Mouse (Mus musculus): ENCODE measurements around the gene Psme1. TPM values are rescaled to one million over a fixed set of nuclear protein-coding genes. Genes with fewer than 3 reads are reported as not detected.

Gene Psme1
- polyA plus RNA-seq, 1 experiment from 2014 or later, result 221 TPM

DNA sequence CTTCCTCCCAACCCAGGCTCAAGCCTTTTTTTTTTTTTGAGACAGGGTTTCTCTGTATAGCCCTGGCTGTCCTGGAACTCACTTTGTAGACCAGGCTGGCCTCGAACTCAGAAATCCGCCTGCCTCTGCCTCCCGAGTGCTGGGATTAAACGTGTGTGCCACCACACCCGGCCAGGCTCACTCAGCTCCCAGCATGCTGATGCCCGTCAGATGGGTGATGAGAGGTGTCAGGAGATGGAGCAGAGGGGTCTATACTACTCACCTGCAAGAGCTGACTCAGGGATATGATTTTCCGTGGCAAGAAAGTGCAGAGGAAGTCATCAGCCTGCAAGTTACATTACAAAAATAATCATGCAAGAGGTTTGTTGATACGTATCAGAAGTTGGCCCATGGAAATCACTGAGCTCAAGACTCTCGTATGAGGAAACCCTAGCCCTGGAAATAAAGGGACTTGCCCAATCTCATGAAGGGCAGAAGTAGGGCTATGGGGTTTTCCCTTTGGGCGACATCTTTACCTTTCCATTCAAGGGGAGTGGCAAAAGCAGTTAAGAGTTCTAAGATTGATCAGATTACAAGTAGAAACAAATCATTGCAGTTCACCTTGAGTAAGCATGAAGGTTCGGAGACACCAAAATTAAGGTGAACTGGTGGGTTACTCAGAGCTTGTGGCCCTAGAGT, 12.0 kb downstream of the Psme1 start:
- Histone ChIP-seq H3K9me3 (no peaks in the 10 kb centered on the region), H3K4me3 (peak overlapping the region; percentile 80), H3K27ac (replicated peaks) (no peak overlapping the region), H3K36me3 (peaks cover 17% of the 10 kb centered on the region), H3K4me1 (replicated peaks) (peaks cover 43% of the 10 kb centered on the region), H3K9ac (peak overlapping the region; percentile 78), H3K4me2 (peak overlapping the region; percentile 87), H3K27me3 (no peaks in the 10 kb centered on the region)
- ATAC-seq (ENCODE audit: low FRiP score, low read depth), result no peak
- WGBS, result 90% methylated on average over 11 of the region's 11 CpGs

DNA sequence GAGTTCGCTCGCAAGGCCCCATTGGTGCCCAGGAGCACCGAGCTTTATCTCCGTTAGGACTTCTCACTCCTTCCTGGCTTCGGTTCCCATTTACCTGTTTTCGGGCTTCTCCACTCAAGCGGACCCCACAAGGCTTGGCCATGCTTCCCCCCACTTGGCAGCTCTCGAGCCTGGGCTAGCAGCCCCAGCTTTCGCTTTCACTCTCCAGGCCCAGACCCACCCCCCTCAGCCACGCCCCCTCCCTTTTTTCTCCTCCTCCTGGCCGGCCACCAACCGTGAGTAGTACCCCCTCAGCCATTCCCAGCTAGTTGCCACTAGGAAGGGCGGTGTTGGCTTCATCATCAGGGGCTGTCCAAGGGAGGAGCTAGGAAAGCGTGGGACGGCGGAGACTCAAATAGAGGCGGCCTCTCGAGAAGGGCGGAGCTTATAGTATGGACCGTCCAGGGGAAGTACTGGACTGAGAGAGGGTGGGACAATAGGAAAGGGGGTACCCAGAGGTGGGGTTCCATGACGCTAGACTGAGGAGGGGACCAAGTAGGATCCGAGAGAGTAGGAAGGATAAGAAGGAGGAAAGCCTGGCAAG, 12.9 kb downstream of the Psme1 start, which contains the start of gene Psme2:
Gene Psme2, minus strand, starts transcription at position 366 of the 583 bp plus-strand sequence.
- Histone ChIP-seq H3K4me1 (replicated peaks) (peaks cover 37% of the 10 kb centered on the region), H3K9ac (peak within 1 kb of the TSS; percentile 78), H3K36me3 (peaks cover 26% of the 10 kb centered on the region), H3K9me3 (no peaks in the 10 kb centered on the region), H3K27me3 (no peaks in the 10 kb centered on the region), H3K4me3 (peak within 1 kb of the TSS; percentile 80), H3K27ac (replicated peaks) (peak within 1 kb of the TSS; percentile 96), H3K4me2 (peak within 1 kb of the TSS; percentile 87)
- WGBS, result under 1% methylated on average over 21 of the region's 22 CpGs
- peak; percentile 95 for ATAC-seq (ENCODE audit: low FRiP score, low read depth)

DNA sequence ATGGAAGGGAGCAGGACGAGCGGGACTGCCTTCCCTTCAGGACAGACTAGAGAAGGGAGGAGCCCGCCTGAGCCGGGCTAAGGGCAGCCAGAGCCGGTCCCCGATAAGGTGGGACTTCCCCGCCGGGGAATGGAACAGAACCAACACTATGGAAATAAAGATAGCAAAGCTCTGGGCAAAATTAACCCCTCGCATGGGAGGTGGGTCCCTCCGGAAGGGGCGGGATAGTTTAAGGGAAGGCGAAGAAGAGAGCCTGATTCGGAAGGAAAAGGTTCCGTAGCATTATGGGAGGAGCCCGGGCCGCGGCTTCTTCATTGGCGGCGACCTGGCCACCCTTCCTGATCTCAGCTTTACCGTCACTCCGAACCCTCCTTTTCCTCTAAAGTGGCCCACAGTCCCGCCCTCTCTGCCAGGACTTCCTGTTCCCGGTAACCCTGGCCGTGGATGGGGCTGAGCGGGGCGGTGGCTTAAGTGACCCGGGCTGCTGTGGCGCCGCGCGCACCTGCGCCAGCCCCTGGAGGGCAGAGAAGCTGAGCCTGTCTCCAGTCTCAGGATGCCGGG, 13.5 kb downstream of the Psme1 start, which contains the start of gene Rnf31:
Gene Rnf31, plus strand, starts transcription at position 378 of the 561 bp plus-strand sequence.
- Histone ChIP-seq H3K4me3 (peak within 1 kb of the TSS; percentile 80), H3K9ac (peak within 1 kb of the TSS; percentile 78), H3K27me3 (no peaks in the 10 kb centered on the region), H3K9me3 (no peaks in the 10 kb centered on the region), H3K4me1 (replicated peaks) (peaks cover 37% of the 10 kb centered on the region), H3K4me2 (peak within 1 kb of the TSS; percentile 87), H3K27ac (replicated peaks) (peak within 1 kb of the TSS; percentile 96), H3K36me3 (peaks cover 31% of the 10 kb centered on the region)
- ATAC-seq (ENCODE audit: low FRiP score, low read depth), result peak; percentile 90
- WGBS, result under 1% methylated on average over 33 of the region's 33 CpGs

DNA sequence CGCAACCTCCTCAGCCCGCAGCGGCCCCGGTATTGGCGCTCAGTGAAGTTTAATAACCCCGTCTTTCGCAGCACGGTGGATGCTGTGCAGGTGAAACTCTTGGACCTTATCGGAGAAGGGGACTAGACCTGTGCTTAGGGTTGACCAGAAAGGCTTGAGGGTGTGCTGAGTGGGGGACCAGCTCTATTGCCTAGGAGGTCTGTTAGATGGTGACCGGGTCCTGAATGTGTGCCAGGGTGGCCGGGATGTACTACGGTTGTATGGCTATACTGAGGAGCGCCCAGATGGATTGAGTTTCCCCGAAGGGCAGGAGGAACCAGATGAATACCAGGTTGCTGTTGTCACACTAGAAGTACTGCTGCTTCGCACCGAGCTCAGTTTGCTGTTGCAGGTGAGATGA, 14.3 kb downstream of the Psme1 start:
- WGBS, result 8% methylated on average over 16 of the region's 16 CpGs
- Histone ChIP-seq H3K27ac (replicated peaks) (peak overlapping the region; percentile 96), H3K4me2 (peak overlapping the region; percentile 87), H3K9me3 (no peaks in the 10 kb centered on the region), H3K36me3 (peaks cover 37% of the 10 kb centered on the region), H3K27me3 (no peaks in the 10 kb centered on the region), H3K9ac (peak overlapping the region; percentile 78), H3K4me1 (replicated peaks) (peaks cover 37% of the 10 kb centered on the region), H3K4me3 (peak overlapping the region; percentile 80)
- ATAC-seq (ENCODE audit: low FRiP score, low read depth), result no peak

DNA sequence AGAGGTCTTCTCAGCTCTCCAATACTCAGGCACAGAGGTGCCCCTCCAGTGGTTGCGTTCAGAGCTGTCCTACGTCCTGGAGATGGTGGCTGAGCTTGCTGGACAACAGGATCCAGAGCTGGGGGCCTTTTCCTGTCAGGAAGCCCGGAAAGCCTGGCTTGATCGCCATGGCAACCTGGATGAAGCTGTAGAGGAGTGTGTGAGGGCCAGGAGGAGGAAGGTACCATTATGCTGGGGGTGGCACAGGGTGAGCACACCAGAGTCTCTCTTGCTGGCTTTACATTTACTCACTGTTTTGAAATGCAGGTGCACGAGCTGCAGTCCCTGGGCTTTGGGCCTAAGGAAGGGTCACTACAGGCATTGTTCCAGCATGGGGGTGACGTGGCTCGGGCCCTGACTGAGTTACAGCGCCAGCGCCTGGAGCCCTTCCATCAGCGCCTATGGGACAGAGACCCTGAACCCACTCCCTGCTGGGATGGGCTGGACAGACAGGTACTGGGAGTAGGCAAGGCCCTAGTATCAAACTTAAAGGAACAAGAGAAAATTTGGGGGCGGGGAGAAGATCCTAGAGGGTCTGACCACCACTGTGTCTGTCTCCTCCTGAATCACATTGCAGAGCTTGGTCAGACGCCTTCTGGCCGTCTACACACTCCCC, 18.2 kb downstream of the Psme1 start:
- H3K36me3 ChIP-seq, result peaks cover 60% of the 10 kb centered on the region
- H3K9me3 ChIP-seq, result no peaks in the 10 kb centered on the region
- no peaks in the 10 kb centered on the region for H3K27me3 ChIP-seq
- no peak overlapping the region for H3K4me3 ChIP-seq
- ATAC-seq (ENCODE audit: low FRiP score, low read depth), result no peak
- H3K27ac ChIP-seq (replicated peaks), result no peak overlapping the region
- H3K4me2 ChIP-seq, result no peak overlapping the region
- H3K4me1 ChIP-seq (replicated peaks), result peaks cover 23% of the 10 kb centered on the region
- WGBS, result 75% methylated on average over 13 of the region's 13 CpGs
- H3K9ac ChIP-seq, result no peak overlapping the region

DNA sequence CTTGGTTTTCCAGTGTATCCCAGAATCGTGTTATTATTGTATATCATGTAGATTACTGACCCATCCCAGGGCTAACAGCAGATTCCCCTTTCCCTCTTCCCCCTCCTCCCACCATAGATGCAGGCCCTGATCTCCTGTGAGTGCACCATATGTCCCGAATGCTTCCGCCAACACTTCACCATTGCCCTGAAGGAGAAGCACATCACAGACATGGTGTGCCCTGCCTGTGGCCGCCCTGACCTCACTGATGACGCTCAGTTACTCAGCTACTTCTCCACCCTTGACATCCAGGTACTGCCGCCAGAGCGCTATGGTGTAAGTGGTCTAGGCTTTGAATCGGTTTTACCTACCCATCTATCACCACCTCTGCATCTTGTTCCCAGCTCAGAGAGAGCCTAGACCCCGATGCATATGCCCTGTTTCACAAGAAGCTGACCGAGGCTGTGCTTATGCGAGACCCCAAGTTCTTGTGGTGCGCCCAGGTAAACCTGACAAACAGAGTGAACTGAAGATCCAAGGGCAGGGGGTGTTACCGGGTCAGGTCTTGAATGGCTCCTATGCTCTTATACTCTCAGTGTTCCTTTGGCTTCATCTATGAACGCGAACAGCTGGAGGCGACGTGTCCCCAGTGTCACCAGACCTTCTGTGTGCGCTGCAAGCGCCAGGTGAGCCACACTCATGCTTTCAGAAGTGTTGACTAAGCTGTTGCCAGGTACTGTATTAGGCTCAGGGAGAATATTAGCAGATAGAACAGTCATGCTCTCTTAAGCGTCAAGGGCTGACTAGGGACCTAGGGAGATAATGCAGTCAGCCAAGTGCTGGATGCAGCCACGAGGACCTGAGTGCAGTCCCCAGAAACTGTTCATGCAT, 20.8 kb downstream of the Psme1 start:
- Histone ChIP-seq H3K9me3 (no peaks in the 10 kb centered on the region), H3K9ac (no peak overlapping the region), H3K4me3 (no peak overlapping the region), H3K27ac (replicated peaks) (no peak overlapping the region), H3K36me3 (peaks cover 83% of the 10 kb centered on the region), H3K27me3 (no peaks in the 10 kb centered on the region), H3K4me1 (replicated peaks) (peaks cover 9% of the 10 kb centered on the region), H3K4me2 (no peak overlapping the region)
- WGBS, result 93% methylated on average over 21 of the region's 21 CpGs
- ATAC-seq (ENCODE audit: low FRiP score, low read depth), result no peak

DNA sequence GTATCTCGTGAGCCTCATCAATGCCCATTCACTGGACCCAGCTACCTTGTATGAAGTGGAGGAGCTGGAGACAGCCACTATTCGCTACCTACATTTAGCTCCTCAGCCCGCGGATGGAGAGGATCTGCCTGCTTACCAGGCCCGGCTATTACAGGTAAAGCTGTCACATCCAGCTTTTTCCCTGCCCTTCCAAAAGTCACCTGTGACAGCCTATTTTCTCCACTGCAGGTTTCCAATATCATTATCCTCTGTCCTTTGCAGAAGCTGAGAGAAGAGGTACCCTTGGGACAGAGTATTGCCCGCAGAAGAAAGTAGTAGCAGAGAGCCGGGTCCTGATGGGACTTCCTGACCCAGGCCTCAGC, 25.3 kb downstream of the Psme1 start, which contains the start of gene Irf9:
Gene Irf9, plus strand, starts transcription at position 301 of the 362 bp plus-strand sequence.
- ATAC-seq (ENCODE audit: low FRiP score, low read depth), result no peak
- Histone ChIP-seq H3K4me1 (replicated peaks) (peaks cover 11% of the 10 kb centered on the region; the same call in 1 of the 2 replicates), H3K4me2 (peak within 1 kb of the TSS; percentile 46), H3K9me3 (no peaks in the 10 kb centered on the region), H3K9ac (peak within 1 kb of the TSS; percentile 7; the same call in 1 of the 2 replicates), H3K36me3 (peaks cover 74% of the 10 kb centered on the region), H3K4me3 (peak within 1 kb of the TSS; percentile 29), H3K27ac (replicated peaks) (peak within 1 kb of the TSS; percentile 46), H3K27me3 (no peaks in the 10 kb centered on the region)
- 91% methylated on average over 7 of the region's 7 CpGs for WGBS

DNA sequence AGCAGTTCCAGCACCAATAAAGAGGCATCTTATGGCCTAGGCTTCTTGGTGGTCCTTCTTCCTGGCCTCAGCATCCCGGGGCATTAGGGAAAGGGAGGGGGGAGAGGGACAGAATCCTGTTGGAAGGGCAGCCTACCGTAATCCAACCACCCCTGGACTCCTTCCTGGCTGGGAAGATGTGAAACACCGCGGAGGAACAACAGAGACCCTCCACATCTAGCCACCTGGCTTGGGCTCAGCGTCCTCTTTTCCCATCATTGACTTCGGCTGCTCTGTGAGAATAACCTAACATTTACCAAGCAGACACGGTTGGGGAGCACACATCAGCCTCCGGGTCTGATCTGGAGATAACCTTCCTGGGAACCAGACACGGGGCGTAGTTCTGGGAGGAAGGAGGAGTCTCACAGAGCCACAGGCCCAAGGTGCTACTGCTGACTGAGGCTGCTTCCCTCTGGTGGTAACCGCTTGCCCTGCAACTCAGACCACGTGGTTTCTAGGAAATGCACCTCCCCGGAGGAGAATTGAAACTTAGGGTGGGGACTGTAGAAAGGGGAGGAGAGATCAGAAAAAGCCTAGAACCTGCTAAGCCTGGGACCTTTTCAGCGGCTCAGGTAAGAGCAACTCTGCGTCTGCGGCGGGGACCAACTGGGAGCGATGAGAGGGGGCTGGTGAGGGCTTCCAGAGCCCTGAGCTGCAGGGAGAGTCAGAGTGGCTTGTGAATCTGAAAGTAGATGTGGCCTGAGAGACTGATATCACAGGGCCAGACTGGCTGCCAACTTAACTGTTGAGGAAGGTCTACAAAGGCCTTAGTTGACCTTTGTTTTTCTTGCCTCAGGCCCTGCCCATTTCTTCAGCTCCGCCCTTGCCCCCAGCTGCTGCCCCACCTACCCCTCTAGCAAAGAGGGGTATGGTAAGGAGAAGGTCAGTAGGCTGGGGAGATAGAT, 26.0 kb downstream of the Psme1 start:
- H3K36me3 ChIP-seq, result peaks cover 74% of the 10 kb centered on the region
- peaks cover 11% of the 10 kb centered on the region; the same call in 1 of the 2 replicates for H3K4me1 ChIP-seq (replicated peaks)
- H3K4me2 ChIP-seq, result peak overlapping the region; percentile 46
- H3K4me3 ChIP-seq, result peak overlapping the region; percentile 29
- H3K27me3 ChIP-seq, result no peaks in the 10 kb centered on the region
- peak overlapping the region; percentile 46 for H3K27ac ChIP-seq (replicated peaks)
- peak overlapping the region; percentile 7; the same call in 1 of the 2 replicates for H3K9ac ChIP-seq
- no peaks in the 10 kb centered on the region for H3K9me3 ChIP-seq
- WGBS, result 22% methylated on average over 19 of the region's 19 CpGs
- peak; percentile 89 for ATAC-seq (ENCODE audit: low FRiP score, low read depth)

DNA sequence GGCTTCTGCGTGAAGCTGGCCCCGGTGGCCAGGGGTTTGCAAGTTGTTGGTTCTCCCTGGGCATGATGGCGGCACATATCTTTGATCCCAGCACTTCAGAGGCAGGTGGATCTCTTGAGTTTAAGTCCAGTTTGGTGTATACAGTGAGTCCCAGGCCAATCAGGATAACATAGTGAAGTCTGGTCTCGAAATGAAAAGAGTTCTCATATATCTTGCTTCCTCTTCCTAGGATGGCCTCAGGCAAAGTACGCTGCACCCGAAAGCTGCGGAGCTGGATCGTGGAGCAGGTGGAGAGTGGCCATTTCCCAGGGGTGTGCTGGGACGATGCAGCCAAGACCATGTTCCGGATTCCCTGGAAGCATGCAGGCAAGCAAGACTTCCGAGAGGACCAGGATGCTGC, 26.9 kb downstream of the Psme1 start:
- Histone ChIP-seq H3K27ac (replicated peaks) (no peak overlapping the region), H3K4me1 (replicated peaks) (peaks cover 11% of the 10 kb centered on the region; the same call in 1 of the 2 replicates), H3K9me3 (no peaks in the 10 kb centered on the region), H3K4me3 (no peak overlapping the region), H3K36me3 (peaks cover 74% of the 10 kb centered on the region), H3K4me2 (peak overlapping the region; percentile 46; the same call in 1 of the 2 replicates), H3K9ac (no peak overlapping the region), H3K27me3 (no peaks in the 10 kb centered on the region)
- WGBS, result 92% methylated on average over 11 of the region's 11 CpGs
- ATAC-seq (ENCODE audit: low FRiP score, low read depth), result no peak

DNA sequence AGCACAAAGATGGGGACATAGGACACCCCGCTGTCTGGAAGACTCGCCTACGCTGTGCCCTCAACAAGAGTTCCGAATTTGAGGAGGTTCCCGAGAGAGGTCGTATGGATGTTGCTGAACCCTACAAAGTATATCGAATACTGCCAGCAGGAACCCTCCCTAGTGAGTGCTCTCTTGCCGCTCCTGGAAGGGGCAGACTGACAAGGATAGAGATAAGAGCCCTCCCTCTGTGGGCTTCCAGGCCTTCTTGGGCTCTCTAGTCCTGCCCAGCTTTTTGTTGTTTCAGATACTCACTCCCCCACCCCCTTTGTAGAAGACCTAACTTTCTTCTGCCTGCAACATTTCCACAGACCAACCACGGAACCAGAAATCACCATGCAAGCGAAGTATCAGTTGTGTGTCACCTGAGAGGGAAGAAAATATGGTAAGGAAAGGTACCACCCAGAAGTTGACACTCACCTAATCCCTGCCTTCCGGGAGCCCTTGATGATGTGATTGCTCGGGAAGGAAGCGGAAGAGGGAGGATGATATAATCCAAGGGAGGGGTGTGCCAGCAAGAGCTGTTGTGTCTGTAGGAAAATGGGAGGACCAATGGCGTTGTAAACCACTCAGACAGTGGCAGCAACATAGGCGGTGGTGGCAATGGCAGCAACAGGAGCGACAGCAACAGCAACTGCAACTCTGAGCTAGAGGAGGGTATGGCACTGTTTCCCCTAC, 28.0 kb downstream of the Psme1 start:
- no peak for ATAC-seq (ENCODE audit: low FRiP score, low read depth)
- H3K4me3 ChIP-seq, result no peak overlapping the region
- H3K4me2 ChIP-seq, result no peak overlapping the region
- 96% methylated on average over 16 of the region's 16 CpGs for WGBS
- H3K9me3 ChIP-seq, result no peaks in the 10 kb centered on the region
- H3K9ac ChIP-seq, result no peak overlapping the region
- H3K27ac ChIP-seq (replicated peaks), result no peak overlapping the region
- H3K36me3 ChIP-seq, result peaks cover 67% of the 10 kb centered on the region
- no peaks in the 10 kb centered on the region for H3K27me3 ChIP-seq
- peaks cover 11% of the 10 kb centered on the region; the same call in 1 of the 2 replicates for H3K4me1 ChIP-seq (replicated peaks)
